Mouse (Mus musculus) small intestine, adult 2 months (tissue): ENCODE results near the gene Mlf2. TPM values are rescaled to one million over a fixed set of nuclear protein-coding genes. Genes with fewer than 3 reads are reported as not detected.

Experiments
- H3K27ac ChIP-seq: fragments of 200-500 bp; 2 replicates; pipeline ENCODE4 v1.5.1; 2012; ENCODE audit warnings: low read depth, low read length, control low read depth, inconsistent platforms; ENCODE audit not compliant: insufficient read depth
- H3K27me3 ChIP-seq: fragments of 200-500 bp; 2 replicates; pipeline ENCODE4 v1.6.1; 2012; ENCODE audit warnings: mild to moderate bottlenecking, moderate library complexity, low read length, inconsistent platforms; ENCODE audit not compliant: control insufficient read depth, insufficient read depth
- H3K36me3 ChIP-seq: fragments of 200-500 bp; 2 replicates; pipeline ENCODE4 v1.6.1; 2012; ENCODE audit warnings: mild to moderate bottlenecking, low read length, control low read depth, inconsistent platforms; ENCODE audit not compliant: control insufficient read depth, insufficient read depth
- H3K4me1 ChIP-seq: fragments of 200-500 bp; 2 replicates; pipeline ENCODE4 v1.6.1; 2012; ENCODE audit warnings: low read length, inconsistent platforms, mixed read lengths; ENCODE audit not compliant: control insufficient read depth, insufficient read depth, insufficient read length
- H3K4me3 ChIP-seq: fragments of 200-500 bp; 2 replicates; pipeline ENCODE4 v1.5.1; 2012; ENCODE audit warnings: low read depth, mild to moderate bottlenecking, control low read depth, inconsistent platforms, low read length, moderate library complexity
- CTCF ChIP-seq: fragments of 200-500 bp; IDR thresholded peaks from 2 replicates; pipeline ENCODE4 v1.5.1; 2012; ENCODE audit warnings: low read depth, mild to moderate bottlenecking, control low read depth, inconsistent platforms, low read length, moderate library complexity, mixed read lengths; ENCODE audit not compliant: insufficient replicate concordance, insufficient read length; ENCODE audit errors: extremely low read depth
- POLR2A ChIP-seq: fragments of 200-500 bp; IDR thresholded peaks from 2 replicates; pipeline ENCODE4 v1.6.1; 2012; ENCODE audit warnings: low read depth, mild to moderate bottlenecking, control low read depth, inconsistent platforms, low read length, moderate library complexity
- WGBS: fragments of 180-500 bp; shearing (Covaris S2); methylation state at CpG from one replicate; pipeline ENCODE4 v1.1.7; 2018; 5-methylcytosine and 5-hydroxymethylcytosine counted together
- polyA plus RNA-seq: library from polyadenylated mRNA; depleted of rRNA; stranded (reverse); fragments of >200 nt; gene quantifications from 2 replicates; pipeline ENCODE4 v1.2.3, GENCODE M21; 2012

The Mlf2 gene
- polyA plus RNA-seq, 1 experiment, result 412 TPM

DNA sequence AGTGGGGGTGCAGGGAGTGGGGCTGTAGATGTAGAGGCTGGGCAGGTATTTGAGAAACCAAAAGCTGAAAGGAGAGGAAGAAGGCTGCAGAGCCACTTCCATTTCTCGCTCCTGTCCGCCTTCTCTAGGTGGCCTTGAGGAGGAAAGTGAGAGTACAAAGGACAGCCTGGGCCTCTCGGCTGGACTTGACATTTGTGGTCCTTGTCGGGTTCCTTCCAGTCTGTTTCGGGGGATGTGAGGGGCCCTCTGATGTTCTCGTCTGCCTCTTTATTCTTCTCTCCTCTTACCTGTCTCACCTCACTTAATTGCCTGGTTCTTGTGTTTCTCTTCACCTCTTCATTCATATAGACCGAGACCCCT lies 12.9 kb upstream of the Mlf2 start:
- peak overlapping the region; percentile 82 for H3K4me3 ChIP-seq
- peaks cover 38% of the 10 kb centered on the region for H3K4me1 ChIP-seq
- no peak for TF ChIP-seq POLR2A
- WGBS, result 3% methylated on average over 7 of the region's 7 CpGs
- peaks cover 11% of the 10 kb centered on the region for H3K36me3 ChIP-seq
- H3K27me3 ChIP-seq, result no peaks in the 10 kb centered on the region
- H3K27ac ChIP-seq, result peak overlapping the region; percentile 94

DNA sequence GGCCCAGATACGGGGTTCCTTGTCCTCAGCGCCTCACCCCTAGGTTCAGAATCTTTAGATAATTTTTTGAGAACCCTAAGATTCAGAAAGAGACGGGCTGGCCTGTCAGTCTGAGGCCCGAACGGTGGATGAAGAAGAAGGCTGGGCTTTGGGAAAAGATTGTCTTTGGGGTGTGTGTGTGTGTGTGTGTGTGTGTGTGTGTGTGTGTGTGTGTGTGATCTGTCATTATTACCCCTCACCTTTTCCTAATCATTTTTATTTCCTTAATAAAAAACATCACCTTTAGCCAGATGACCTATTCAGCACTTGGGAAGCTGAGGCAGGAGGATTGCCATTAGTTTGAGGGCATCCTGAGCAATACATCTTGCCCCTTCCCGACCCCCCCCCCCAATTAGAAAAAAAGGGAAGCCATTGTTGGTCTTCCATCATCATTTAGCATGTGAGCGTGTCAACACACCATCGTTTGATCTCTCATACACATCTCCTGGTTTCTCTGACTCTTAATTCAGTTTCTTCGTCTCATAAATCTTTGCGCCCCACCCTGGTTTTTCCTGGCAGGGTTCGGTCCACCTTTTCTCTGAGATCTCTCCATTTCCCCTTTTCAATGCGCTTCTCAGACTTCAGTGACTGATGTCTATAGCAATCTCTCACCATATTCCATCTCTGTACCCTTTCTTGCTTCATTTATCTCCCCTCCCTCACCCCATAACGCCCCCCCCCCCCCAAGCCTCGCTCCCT lies 12.1 kb upstream of the Mlf2 start:
- H3K27me3 ChIP-seq, result no peaks in the 10 kb centered on the region
- H3K4me1 ChIP-seq, result peaks cover 31% of the 10 kb centered on the region
- peak overlapping the region; percentile 94 for H3K27ac ChIP-seq
- H3K36me3 ChIP-seq, result peaks cover 8% of the 10 kb centered on the region
- TF ChIP-seq POLR2A, result no peak
- no peak for TF ChIP-seq CTCF
- 8% methylated on average over 14 of the region's 14 CpGs for WGBS
- peak overlapping the region; percentile 29 for H3K4me3 ChIP-seq

DNA sequence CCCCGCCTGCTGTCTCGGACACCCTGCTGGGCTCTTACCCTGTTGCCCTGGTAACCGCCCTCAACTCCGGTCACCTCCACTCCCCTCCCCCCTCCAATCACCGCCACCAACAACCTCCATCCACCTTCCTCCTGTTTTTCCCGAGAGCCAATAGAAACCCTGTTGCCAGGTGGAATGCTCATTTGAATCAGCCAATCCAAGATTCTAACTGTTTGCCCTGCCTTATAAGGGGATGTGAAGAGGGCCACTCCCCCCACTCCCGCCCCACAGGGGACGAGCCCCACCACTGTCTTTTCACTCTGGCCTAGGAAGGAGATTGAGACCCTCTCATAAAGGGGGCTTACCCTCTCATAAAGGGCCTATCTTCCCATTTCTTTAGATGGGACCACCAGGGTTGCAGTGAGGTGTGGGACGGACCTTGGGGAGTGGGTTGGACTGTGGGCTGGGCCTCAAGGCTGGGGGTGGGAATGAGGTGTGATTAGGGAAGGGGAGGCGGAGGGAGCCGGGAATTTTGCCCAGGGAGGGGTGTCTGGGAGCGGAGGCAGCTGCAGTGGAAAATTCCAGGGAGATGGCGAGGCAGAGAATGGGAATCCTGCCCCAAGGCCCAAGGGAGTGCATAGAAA lies 11.4 kb upstream of the Mlf2 start, which contains the start of gene Ptms:
Ptms (minus strand) TSS at position 409 of the 623 bp plus-strand sequence.
- TF ChIP-seq POLR2A (peak; percentile 27; the same call in 1 of the 2 replicates), CTCF (no peak)
- 1% methylated on average over 13 of the region's 13 CpGs for WGBS
- Histone ChIP-seq H3K27ac (peak within 1 kb of the TSS; percentile 94), H3K4me3 (peak within 1 kb of the TSS; percentile 54), H3K4me1 (peaks cover 24% of the 10 kb centered on the region), H3K27me3 (no peaks in the 10 kb centered on the region), H3K36me3 (peaks cover under 1% of the 10 kb centered on the region; the same call in 1 of the 2 replicates)

DNA sequence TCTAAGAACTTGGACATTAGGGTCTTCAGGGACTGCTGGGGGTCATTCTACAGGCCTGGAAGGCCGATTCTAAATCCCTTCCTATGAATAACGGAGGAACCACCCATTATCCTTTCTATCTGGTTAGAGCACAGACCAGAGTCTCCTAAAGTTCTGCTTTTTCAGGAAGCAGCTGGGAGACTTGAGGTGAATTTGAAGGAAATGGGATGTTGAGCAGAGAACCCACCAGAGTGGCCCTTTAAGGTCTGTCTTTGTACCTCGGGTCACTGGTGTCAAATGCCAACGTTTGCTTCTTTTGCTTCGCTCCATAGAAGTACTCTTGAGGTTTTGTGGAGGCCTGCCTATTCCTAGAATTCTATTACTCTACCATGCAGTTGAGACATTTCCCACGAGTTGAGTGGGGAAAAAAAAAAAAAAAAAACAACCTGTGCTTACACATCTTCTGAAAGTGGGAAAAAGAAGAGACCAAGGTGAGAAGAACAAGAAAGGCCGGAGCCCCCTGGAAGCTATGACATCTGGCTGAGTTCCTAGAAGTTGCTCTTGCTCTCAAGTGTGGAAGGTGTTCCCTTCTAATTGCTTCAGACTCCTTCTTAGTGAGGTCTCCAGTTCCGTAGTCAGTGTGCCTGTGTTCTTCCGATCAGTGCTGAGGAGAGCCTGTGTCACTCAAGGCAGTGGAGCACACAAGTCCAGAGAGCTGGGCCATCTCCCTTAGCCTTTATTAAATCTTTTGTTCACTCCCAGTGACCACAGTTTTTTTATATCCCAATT lies 10.7 kb upstream of the Mlf2 start:
- 37% methylated on average over 9 of the region's 9 CpGs for WGBS
- Histone ChIP-seq H3K36me3 (no peaks in the 10 kb centered on the region), H3K27ac (peak overlapping the region; percentile 73), H3K27me3 (no peaks in the 10 kb centered on the region), H3K4me1 (peaks cover 21% of the 10 kb centered on the region), H3K4me3 (no peak overlapping the region)
- no peak for TF ChIP-seq CTCF

DNA sequence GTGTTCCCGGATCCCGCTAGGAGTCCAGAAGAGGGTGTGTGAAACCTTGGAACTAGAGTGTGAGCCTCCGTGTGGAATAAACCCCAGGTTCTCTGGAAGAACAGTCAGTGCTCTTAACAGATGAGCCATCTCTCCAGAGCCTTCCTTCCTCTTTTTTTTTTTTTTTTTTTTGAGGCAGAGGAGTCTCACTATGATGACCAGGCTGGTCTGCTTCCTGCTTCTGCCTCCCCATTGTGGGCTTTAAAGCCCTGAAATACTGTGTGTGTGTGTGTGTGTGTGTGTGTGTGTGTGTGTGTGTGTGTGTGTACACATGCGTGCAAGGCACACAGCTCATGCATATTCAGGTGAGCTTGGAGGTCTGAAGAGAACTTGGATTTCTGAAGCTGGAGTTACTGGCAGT lies 9.6 kb upstream of the Mlf2 start:
- Histone ChIP-seq H3K27ac (no peak overlapping the region), H3K27me3 (no peaks in the 10 kb centered on the region), H3K4me3 (no peak overlapping the region), H3K36me3 (no peaks in the 10 kb centered on the region), H3K4me1 (peaks cover 17% of the 10 kb centered on the region)
- TF ChIP-seq POLR2A, result no peak
- TF ChIP-seq CTCF, result no peak
- 65% methylated on average over 4 of the region's 4 CpGs for WGBS

DNA sequence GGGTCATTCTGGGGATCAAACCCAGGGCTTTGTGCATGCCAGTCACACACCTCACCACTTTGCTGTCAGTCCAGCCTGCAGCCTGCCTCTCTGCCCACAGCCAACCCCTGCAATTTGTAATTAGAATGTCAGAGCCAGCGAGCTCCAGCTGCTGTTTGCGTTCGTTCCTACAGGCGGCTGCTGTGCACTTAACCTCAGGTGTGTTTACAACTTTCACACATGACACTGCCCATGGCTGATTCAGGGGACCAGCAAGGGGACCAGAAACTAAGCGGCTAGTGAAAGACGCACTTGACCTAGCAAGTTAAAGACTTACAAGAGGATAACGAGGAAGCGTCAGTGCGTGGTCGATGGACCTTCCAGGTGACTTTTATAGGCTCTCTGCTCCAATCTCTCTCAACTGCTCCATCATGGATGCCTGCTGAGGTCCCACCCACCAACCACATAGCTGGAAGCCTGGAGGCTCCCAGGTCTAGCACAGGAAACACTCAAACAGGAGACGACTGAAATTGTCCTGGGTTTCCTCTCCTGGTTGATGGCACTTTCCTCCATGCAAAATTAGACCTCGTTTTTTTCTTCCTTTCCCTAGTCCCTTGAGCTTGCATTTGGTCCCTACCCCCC lies 5.9 kb upstream of the Mlf2 start:
- H3K4me1 ChIP-seq, result peaks cover 10% of the 10 kb centered on the region
- no peaks in the 10 kb centered on the region for H3K27me3 ChIP-seq
- peak overlapping the region; percentile 28; the same call in 1 of the 2 replicates for H3K4me3 ChIP-seq
- peak overlapping the region; percentile 27; the same call in 1 of the 2 replicates for H3K27ac ChIP-seq
- 17% methylated on average over 12 of the region's 12 CpGs for WGBS
- TF ChIP-seq CTCF, result peak; percentile 16; the same call in 1 of the 2 replicates
- no peak for TF ChIP-seq POLR2A
- no peaks in the 10 kb centered on the region for H3K36me3 ChIP-seq

DNA sequence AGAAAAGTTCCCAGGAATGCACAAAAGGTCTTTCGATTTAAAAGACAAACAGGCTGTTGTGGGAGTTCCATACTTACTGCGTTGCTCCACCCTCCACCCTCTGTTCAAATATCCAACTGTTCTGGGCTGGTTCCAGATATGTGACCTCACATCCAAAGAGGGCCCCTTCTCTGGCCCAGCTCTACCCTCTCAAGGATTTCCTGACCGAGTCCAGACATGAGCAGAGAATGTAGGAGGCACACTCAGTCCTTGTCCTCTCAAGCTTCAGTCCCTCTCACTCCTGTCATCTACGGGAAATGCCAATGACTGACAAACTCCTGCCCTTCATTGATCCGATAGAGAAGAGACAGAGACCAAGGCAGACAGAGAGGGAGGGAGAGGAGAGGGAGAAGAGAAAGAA lies 5.2 kb upstream of the Mlf2 start:
- Histone ChIP-seq H3K27ac (peak overlapping the region; percentile 48), H3K36me3 (no peaks in the 10 kb centered on the region), H3K27me3 (no peaks in the 10 kb centered on the region), H3K4me3 (peak overlapping the region; percentile 28; the same call in 1 of the 2 replicates), H3K4me1 (peaks cover 8% of the 10 kb centered on the region)
- TF ChIP-seq CTCF (no peak), POLR2A (no peak)
- 6% methylated on average over 5 of the region's 5 CpGs for WGBS
